Mouse (Mus musculus): ENCODE results near the gene Sparc.

Sparc gene

DNA sequence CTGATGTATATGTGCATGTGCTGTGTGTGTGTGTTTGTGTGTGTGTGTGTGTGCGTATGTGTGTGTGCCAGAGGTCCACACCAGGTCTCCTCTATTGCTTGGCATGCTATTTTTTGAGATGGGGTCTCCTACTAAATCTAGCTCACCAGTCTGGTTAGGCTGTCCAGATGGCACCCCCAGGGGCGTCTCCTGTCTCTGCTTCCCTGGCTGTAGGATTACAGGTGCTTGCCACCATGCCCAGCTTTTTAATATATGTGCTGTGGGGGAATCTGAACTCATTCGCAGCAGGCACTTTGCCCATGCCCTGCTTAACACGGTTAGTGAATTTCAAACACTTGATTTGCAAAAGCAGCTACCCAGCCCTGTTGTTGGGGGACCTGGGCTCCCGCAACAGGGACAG, 57.1 kb downstream of the Sparc start:
- no peak for DNase-seq (ENCODE audit: low spot score)

DNA sequence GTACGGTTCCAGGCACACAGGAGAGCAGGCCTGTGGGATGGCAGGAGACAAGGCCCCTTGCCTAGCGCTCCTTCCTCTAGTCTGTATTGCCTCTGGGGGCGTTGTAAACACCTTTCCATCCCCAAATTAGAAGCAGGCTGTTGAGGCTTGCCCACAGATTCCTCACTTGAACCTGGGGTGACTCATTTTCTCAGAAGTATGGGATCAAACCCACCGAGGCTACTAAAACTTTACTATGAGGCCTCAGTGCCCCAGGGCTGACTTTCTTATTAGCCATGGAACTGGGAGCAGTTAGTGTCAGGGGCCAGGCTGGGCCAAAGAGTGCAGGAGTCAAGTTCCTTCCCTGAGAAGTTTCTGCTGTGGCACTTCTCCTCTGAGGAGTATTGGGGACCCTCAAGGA, 57.7 kb downstream of the Sparc start:
- no peak for DNase-seq (ENCODE audit: low spot score)

DNA sequence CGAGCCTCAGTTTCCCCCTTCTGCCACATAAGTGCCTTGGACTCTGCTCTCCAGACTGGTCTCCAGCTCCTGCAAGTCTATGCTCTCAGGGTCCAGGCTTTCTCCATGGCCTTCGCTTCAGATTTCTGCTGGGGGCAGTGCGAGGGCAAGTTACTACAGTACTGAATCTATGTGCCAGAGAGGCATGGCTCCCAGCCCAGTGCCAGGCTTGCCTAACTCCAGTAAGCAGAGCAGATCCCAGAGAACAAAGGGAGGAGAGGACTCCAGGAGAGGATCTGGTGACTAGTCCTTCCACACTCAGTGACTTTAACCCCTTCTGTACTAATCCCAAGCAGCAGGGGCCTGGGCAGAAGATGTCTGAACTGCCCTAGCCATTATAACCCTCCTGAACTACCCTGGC, 58.3 kb downstream of the Sparc start:
- DNase-seq (ENCODE audit: low spot score) = no peak

DNA sequence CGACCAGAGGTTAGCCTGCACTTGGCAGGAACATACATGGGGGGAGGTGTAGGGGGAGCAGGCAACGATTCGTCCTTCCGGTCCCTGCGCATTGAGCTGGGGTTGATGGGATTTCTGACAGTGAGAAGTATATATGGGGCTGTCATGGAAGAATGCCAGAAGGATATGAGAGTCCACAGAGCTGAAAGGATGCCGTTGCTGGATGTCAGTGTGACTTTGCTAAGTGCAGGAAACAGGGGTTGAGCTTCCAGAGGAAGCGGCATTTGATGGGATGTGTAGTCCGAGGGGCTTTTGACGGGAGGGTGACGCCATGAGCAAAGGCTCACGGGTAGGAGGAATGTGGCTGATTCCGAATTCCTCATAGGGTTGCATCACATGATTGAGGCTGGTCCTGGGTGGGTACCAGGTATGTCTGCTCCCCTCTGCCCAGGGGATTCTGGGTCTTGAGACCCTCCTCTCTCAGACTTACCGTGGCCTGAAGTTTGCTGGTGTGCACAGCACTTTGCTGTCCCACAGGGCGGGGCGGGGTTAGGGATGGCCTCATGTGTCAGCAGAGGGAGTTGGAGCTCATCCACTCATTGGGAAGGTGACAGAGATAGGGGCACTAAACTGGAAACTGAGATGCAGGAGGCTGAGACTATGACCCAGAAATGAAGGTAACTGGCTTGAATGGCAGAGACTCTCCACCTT, 64.7 kb downstream of the Sparc start:
- DNase-seq (ENCODE audit: low spot score) = no peak

DNA sequence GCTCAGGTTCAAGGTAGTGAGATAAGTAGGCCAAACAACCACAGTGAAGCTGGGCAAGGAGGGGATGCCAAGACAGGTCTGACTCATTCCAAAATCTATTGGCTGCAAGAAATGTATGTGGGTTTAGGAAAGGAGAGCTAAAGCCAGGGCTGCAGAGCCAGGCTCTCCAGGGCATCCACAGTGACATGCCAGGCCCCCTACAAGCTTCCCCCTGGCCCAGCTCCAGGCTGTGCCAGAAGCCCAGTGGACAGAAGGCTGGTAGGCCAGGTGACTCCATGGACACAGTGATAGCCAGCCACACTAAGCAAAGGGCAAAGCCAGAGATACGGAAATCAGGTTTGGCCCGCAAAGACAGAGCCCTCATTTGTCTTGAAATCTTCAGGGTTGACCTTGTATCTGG, 66.1 kb downstream of the Sparc start:
- no peak for DNase-seq (ENCODE audit: low spot score)

All from embryo, embryonic 10 days (tissue).